Mouse (Mus musculus) megakaryocyte, embryonic 14.5 days (primary cell): ENCODE measurements around the gene Ccdc185.

Experiments used
- FLI1 ChIP-seq: IDR thresholded peaks from 2 replicates; pipeline ENCODE4 v1.6.1; 2012; ENCODE audit warnings: low read length, inconsistent platforms, mixed read lengths
- GATA1 ChIP-seq: IDR thresholded peaks from 3 replicates; pipeline ENCODE4 v1.6.1; 2012; ENCODE audit warnings: mixed read lengths, low read length, inconsistent platforms, borderline replicate concordance

GRCm38 (mm10) chr1:182727541-182727940 is 21.4 kb downstream of the Ccdc185 start:
- TF ChIP-seq GATA1 (no peak), FLI1 (no peak)
